Mouse (Mus musculus): ENCODE measurements around the gene Emilin1.

DNA sequence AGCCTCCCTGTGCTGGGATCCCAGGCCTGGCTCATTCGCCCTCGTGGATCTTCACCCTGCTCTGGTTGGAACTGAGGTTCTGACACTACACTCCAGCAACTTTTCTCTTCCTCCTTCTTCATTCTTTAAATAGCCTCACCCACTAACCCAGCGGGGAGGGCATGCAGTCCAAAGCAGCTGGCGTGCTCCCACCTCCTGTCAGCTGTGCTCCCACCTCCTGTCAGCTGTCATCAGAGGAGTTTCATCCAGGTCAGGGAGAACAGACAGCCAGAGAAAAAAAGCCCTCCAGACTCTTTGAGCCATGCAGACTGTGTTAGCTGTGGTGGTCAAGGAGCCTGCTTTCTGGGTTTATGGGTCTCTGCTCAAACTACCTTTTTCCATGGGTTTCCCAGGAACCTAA lies 18.2 kb downstream of the Emilin1 start:
- TF ChIP-seq CTCF (IDR thresholded peaks at IDR 0.05; ENCODE audit: low read depth, low read length) (no peak), POLR2A (IDR thresholded peaks at IDR 0.05; ENCODE audit: insufficient read depth, low read length) (no peak), EP300 (IDR thresholded peaks at IDR 0.05; ENCODE audit: insufficient read depth, low read depth, low read length) (no peak)
